ENCODE assay signal across 8 mouse cellular contexts in the genomic region with DNA sequence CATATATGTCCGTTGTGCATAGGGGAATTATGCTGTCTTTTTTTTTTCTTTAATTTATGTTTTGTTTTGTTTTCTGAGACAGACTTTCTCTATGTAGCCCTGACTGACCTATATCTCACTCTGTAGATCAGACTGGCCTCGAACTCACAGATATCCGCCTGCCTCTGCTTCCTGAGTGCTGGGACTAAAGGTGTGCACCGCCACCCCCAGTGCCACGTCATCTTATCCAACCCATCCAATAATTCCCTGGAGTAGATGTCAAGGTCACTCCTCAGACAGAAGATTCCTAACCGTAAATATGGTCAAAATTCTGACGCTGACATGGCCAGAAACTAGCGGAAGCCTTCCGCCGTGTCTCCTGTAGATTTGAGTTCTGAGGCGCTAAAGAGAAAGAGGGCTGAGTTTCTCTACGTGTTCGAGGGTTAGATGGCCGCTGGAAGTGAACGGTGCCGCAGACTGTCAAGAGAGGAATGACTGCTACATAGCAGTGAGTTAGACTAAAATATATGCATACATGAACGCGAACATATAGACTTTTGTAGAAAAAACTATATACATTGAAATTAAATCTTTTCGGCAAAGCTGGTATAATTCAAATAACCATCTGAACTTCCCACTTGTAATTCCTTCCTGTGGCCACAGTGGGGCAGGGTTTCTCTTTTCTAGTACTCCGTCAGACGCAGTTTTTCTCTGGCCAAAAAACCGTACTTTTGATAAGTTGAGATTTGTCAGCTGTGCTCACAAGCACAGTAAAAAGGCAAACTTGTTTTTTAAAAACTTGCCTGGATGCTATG. TPM values are rescaled to one million over a fixed set of nuclear protein-coding genes. Genes with fewer than 3 reads are reported as not detected.
DNase-seq lines count a peak whose midpoint lies in the region; ATAC-seq and TF ChIP-seq lines count a peak whose summit lies in the region.

No protein-coding gene starts in this region.

- H3K9ac ChIP-seq in embryonic facial prominence, embryonic 13.5 days = peak overlapping the region; percentile 57; the same call in 1 of the 2 replicates
- peak overlapping the region; percentile 52 for H3K9ac ChIP-seq in heart, embryonic 16.5 days (ENCODE audit: low read length)
- peak overlapping the region; percentile 10 for H3K9ac ChIP-seq in liver, embryonic 14.5 days (replicated peaks)

- TF ChIP-seq EP300 in liver, embryonic 14.5 days (IDR thresholded peaks at IDR 0.05; ENCODE audit: low read depth) = no peak

- H3K4me1 ChIP-seq in embryonic facial prominence, embryonic 13.5 days = peaks cover 11% of the 10 kb centered on the region
- peaks cover 4% of the 10 kb centered on the region; the same call in 1 of the 2 replicates for H3K4me1 ChIP-seq in heart, embryonic 16.5 days (ENCODE audit: control insufficient read depth, insufficient read depth, low read length)
- H3K4me1 ChIP-seq in liver, embryonic 14.5 days (replicated peaks; ENCODE audit: control insufficient read depth in 2 of 2, insufficient read depth in 2 of 2, low read length in 1 of 2) = peaks cover 2 to 6% of the 10 kb centered on the region in 2 experiments; a peak in 3 of 4 replicates

- peak; percentile 70 for TF ChIP-seq CTCF in liver, embryonic 14.5 days (IDR thresholded peaks at IDR 0.05; ENCODE audit: low read depth)

- H3K27me3 ChIP-seq in embryonic facial prominence, embryonic 13.5 days = no peaks in the 10 kb centered on the region
- no peaks in the 10 kb centered on the region for H3K27me3 ChIP-seq in heart, embryonic 16.5 days (ENCODE audit: control insufficient read depth, insufficient read depth, low read length)
- H3K27me3 ChIP-seq in liver, embryonic 14.5 days (ENCODE audit: control insufficient read depth, insufficient read depth, low read length) = no peaks in the 10 kb centered on the region

- peak; percentile 57 to 71 for DNase-seq in CD8-positive naive resting alpha-beta T cell, adult 2 months (ENCODE audit: low read depth in 2 of 2, low spot score in 2 of 2)
- DNase-seq in adrenal gland, postnatal 36 days = peak; percentile 69 to 81
- DNase-seq in kidney, postnatal 14 days = peak; percentile 81
- DNase-seq in liver, embryonic 14.5 days (ENCODE audit: low read depth in 3 of 3, low spot score in 3 of 3) = peak in 1 of 3 experiments; percentile 57
- DNase-seq in neural tube, embryonic 10.5 days (ENCODE audit: extremely low spot score, low spot score) = peak; percentile 49
- peak; percentile 58 for DNase-seq in telencephalon, adult 2 months (ENCODE audit: low read depth, low spot score)

- H3K27ac ChIP-seq in embryonic facial prominence, embryonic 13.5 days = no peak overlapping the region
- H3K27ac ChIP-seq in heart, embryonic 16.5 days (ENCODE audit: low read length) = peak overlapping the region; percentile 64
- H3K27ac ChIP-seq in liver, embryonic 14.5 days = no peak overlapping the region

- H3K4me3 ChIP-seq in embryonic facial prominence, embryonic 13.5 days = peak overlapping the region; percentile 42
- peak overlapping the region; percentile 51 for H3K4me3 ChIP-seq in heart, embryonic 16.5 days (ENCODE audit: low read length)
- H3K4me3 ChIP-seq in liver, embryonic 14.5 days (ENCODE audit: insufficient read depth in 1 of 2, low read depth in 2 of 2, low read length in 2 of 2) = peak overlapping the region; percentile 37 to 66

- H3K36me3 ChIP-seq in embryonic facial prominence, embryonic 13.5 days = no peaks in the 10 kb centered on the region
- no peaks in the 10 kb centered on the region for H3K36me3 ChIP-seq in heart, embryonic 16.5 days (ENCODE audit: control insufficient read depth, insufficient read depth)
- H3K36me3 ChIP-seq in liver, embryonic 14.5 days (replicated peaks; ENCODE audit: control insufficient read depth, insufficient read depth, low read depth) = no peaks in the 10 kb centered on the region

- H3K9me3 ChIP-seq in embryonic facial prominence, embryonic 13.5 days = no peaks in the 10 kb centered on the region
- no peaks in the 10 kb centered on the region for H3K9me3 ChIP-seq in heart, embryonic 16.5 days (replicated peaks; ENCODE audit: control insufficient read depth, low read length)
- no peaks in the 10 kb centered on the region for H3K9me3 ChIP-seq in liver, embryonic 14.5 days (ENCODE audit: control insufficient read depth, low read length)

- H3K4me2 ChIP-seq in embryonic facial prominence, embryonic 13.5 days = peak overlapping the region; percentile 60
- H3K4me2 ChIP-seq in heart, embryonic 16.5 days (ENCODE audit: low read depth, low read length) = peak overlapping the region; percentile 60
- peak overlapping the region; percentile 58 for H3K4me2 ChIP-seq in liver, embryonic 14.5 days (ENCODE audit: low read depth)

- ATAC-seq in embryonic facial prominence, embryonic 13.5 days (ENCODE audit: insufficient number of reproducible peaks, insufficient read depth, low FRiP score, low TSS enrichment, low read depth) = no peak
- ATAC-seq in heart, embryonic 16.5 days (replicated peaks; ENCODE audit: extremely low read depth, insufficient read depth, low FRiP score) = peak; percentile 67; the same call in 1 of the 2 replicates
- peak; percentile 50; the same call in 1 of the 2 replicates for ATAC-seq in liver, embryonic 14.5 days (ENCODE audit: insufficient read depth)

- WGBS in embryonic facial prominence, embryonic 13.5 days = 18% methylated on average over 22 of the region's 22 CpGs
- WGBS in heart, embryonic 16.5 days = 11% methylated on average over 22 of the region's 22 CpGs
- WGBS in liver, embryonic 14.5 days (ENCODE audit: insufficient replicate concordance) = 10% methylated on average over 22 of the region's 22 CpGs

RNA-seq across cellular contexts. Expression of a gene that starts 5.7 kb away (rescaled TPM):
- total RNA-seq in adrenal gland, postnatal 36 days (2021) = 100 to 1,000 TPM; 111 to 122 TPM
- 407 and 439 TPM in 2 replicates for polyA plus RNA-seq in embryonic facial prominence, embryonic 13.5 days (2015; fragmentation: Nextera tagmentation; extraction: Ambion mirVana)
- polyA plus RNA-seq in heart, embryonic 16.5 days (2015; fragmentation: Nextera tagmentation; extraction: Ambion mirVana) = 214 and 231 TPM in 2 replicates
- 88.0 and 101 TPM in 2 replicates for polyA plus RNA-seq in liver, embryonic 14.5 days (2012; rRNA removed)
- polyA plus RNA-seq in liver, embryonic 14.5 days (2014; fragmentation: Nextera tagmentation; extraction: Ambion mirVana) = 211 and 228 TPM in 2 replicates

RNA-seq across cellular contexts. Expression of a gene that starts 15.2 kb away (rescaled TPM):
- total RNA-seq in adrenal gland, postnatal 36 days (2021) = 100 to 1,000 TPM; 740 to 770 TPM
- 960 and 1,059 TPM in 2 replicates for polyA plus RNA-seq in embryonic facial prominence, embryonic 13.5 days (2015; fragmentation: Nextera tagmentation; extraction: Ambion mirVana)
- 445 and 463 TPM in 2 replicates for polyA plus RNA-seq in heart, embryonic 16.5 days (2015; fragmentation: Nextera tagmentation; extraction: Ambion mirVana)
- polyA plus RNA-seq in liver, embryonic 14.5 days (2012; rRNA removed) = 1,092 and 1,411 TPM in 2 replicates
- 774 and 822 TPM in 2 replicates for polyA plus RNA-seq in liver, embryonic 14.5 days (2014; fragmentation: Nextera tagmentation; extraction: Ambion mirVana)
